Mouse (Mus musculus) forebrain, embryonic 14.5 days (tissue): ENCODE data around the gene Trim8. TPM values are rescaled to one million over a fixed set of nuclear protein-coding genes. Genes with fewer than 3 reads are reported as not detected.
A peak's percentile ranks its signal among the peaks of the same experiment; 100 is the strongest.

Source experiments
- ATAC-seq: fragments of 200-750 bp; cut with Nextera tagmentation; 2 replicates; pipeline ENCODE4 v1.8.0; 2017; ENCODE audit warnings: mild to moderate bottlenecking, moderate library complexity
- DNase-seq: peaks from one replicate; pipeline ENCODE4 v3.0.0-alpha.2; 2015; ENCODE audit warnings: low spot score
- H3K27ac ChIP-seq: fragments of 300-500 bp; sonication (generic); 2 replicates; pipeline ENCODE4 v1.5.1; 2014; ENCODE audit warnings: low read depth, mild to moderate bottlenecking, control low read depth, low read length, moderate library complexity
- H3K27me3 ChIP-seq: fragments of 300-500 bp; sonication (generic); replicated peaks from 2 replicates; pipeline ENCODE4 v1.6.1; 2014; ENCODE audit warnings: low read length, control low read depth, mixed read lengths; ENCODE audit not compliant: control insufficient read depth, insufficient read depth
- H3K36me3 ChIP-seq: fragments of 300-500 bp; sonication (generic); 2 replicates; pipeline ENCODE4 v1.6.1; 2014; ENCODE audit warnings: low read length, control low read depth; ENCODE audit not compliant: control insufficient read depth, insufficient read depth
- H3K4me1 ChIP-seq: fragments of 300-500 bp; sonication (generic); 2 replicates; pipeline ENCODE4 v1.6.1; 2014; ENCODE audit warnings: antibody characterized with exemption, low read length, control low read depth; ENCODE audit not compliant: control insufficient read depth, insufficient read depth
- H3K4me2 ChIP-seq: fragments of 300-500 bp; sonication (generic); 2 replicates; pipeline ENCODE4 v1.6.1; 2014; ENCODE audit warnings: mild to moderate bottlenecking, control low read depth, low read length
- H3K4me3 ChIP-seq: fragments of 300-500 bp; sonication (generic); 2 replicates; pipeline ENCODE4 v1.5.1; 2014; ENCODE audit warnings: low read depth, low read length, control low read depth
- H3K9ac ChIP-seq: fragments of 300-500 bp; sonication (generic); 2 replicates; pipeline ENCODE4 v1.6.1; 2014; ENCODE audit warnings: mild to moderate bottlenecking, low read length, control low read depth, moderate library complexity
- H3K9me3 ChIP-seq: fragments of 300-500 bp; sonication (generic); replicated peaks from 2 replicates; pipeline ENCODE4 v1.6.1; 2016; ENCODE audit warnings: low read length, control low read depth, mixed read lengths; ENCODE audit not compliant: control insufficient read depth
- WGBS: fragments of 180-500 bp; shearing (Covaris S2); extraction: QIAGEN DNeasy Blood & Tissue Kit; methylation state at CpG from one replicate; pipeline ENCODE4 v1.1.7; 2014; 5-methylcytosine and 5-hydroxymethylcytosine counted together
- polyA plus RNA-seq: library from polyadenylated mRNA; unstranded; fragments of >200 nt; fragmentation: Nextera tagmentation; extraction: Ambion mirVana; gene quantifications from 2 replicates; pipeline ENCODE4 v1.2.1, GENCODE M21; 2014

Gene Trim8
- polyA plus RNA-seq, 1 experiment from 2014 or later, result 23.0 TPM

DNA sequence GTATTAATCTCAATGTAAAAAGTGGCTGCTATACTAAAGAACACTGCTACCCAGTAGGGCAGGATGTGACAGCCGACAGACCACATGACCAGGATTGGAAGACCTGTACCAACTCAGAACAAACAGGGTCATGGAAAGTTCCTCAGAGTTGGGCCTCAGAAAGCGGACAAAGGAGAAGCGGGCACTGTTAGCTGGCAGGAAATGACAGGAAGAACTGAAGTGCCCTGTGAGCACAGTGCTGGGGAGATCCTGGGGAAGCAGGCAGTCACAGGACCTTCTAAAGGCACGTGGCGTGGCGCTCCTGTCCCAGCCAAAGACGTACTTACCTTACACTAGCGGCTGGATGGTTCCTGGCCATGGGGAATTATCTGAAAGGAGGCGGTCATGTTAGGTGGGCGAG lies 9.8 kb downstream of the Trim8 start:
- H3K4me3 ChIP-seq, result no peak overlapping the region
- H3K27me3 ChIP-seq, result no peaks in the 10 kb centered on the region
- no peak for ATAC-seq
- H3K9me3 ChIP-seq, result no peaks in the 10 kb centered on the region
- no peak for DNase-seq
- no peak overlapping the region for H3K27ac ChIP-seq
- H3K36me3 ChIP-seq, result peaks cover 92% of the 10 kb centered on the region
- H3K4me2 ChIP-seq, result no peak overlapping the region
- WGBS, result 88% methylated on average over 10 of the region's 10 CpGs
- no peak overlapping the region for H3K9ac ChIP-seq
- peaks cover 31% of the 10 kb centered on the region for H3K4me1 ChIP-seq

DNA sequence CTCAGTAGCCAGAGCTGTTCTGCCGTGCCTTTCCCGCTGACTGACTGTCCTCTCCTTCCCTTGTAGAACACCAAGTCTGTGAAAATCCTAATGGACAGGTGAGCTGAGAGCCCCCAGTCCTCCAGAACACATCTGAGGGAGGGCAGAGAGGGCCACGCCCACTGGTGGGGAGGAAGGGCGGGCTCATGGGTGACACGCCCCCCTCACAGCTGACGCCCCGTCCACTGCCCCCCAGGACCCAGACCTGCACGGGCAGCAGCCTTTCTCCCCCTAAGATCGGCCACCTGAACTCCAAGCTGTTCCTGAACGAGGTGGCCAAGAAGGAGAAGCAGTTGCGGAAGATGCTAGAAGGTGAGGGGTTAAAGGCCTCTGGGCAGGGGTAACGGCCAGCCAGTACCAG lies 12.9 kb downstream of the Trim8 start:
- H3K9me3 ChIP-seq, result no peaks in the 10 kb centered on the region
- H3K4me3 ChIP-seq, result no peak overlapping the region
- H3K4me2 ChIP-seq, result no peak overlapping the region
- WGBS, result 83% methylated on average over 12 of the region's 12 CpGs
- H3K4me1 ChIP-seq, result peaks cover 14% of the 10 kb centered on the region
- H3K9ac ChIP-seq, result no peak overlapping the region
- H3K36me3 ChIP-seq, result peaks cover 71% of the 10 kb centered on the region
- DNase-seq, result no peak
- H3K27me3 ChIP-seq, result no peaks in the 10 kb centered on the region
- no peak overlapping the region for H3K27ac ChIP-seq
- ATAC-seq, result no peak

DNA sequence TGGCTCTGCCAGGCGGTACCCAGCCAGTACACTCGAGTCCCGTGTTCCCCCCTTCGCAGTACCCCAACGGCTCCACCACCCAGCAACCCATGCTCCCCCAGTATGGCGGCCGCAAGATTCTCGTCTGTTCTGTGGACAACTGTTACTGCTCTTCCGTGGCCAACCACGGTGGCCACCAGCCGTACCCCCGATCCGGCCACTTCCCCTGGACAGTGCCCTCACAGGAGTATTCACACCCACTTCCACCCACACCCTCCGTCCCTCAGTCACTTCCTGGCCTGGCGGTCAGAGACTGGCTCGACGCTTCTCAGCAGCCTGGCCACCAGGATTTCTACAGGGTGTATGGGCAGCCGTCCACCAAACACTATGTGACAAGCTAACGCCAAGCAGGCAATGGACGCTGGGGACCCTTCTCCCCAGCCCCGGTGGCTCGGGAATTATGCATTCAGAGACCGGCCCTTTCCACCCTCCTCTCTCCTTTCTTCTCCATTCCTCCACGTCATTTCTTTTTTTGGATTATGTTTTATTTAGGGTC lies 13.9 kb downstream of the Trim8 start:
- Histone ChIP-seq H3K27me3 (no peaks in the 10 kb centered on the region), H3K27ac (no peak overlapping the region), H3K9me3 (no peaks in the 10 kb centered on the region), H3K4me1 (peaks cover 14% of the 10 kb centered on the region), H3K4me3 (no peak overlapping the region), H3K9ac (no peak overlapping the region), H3K36me3 (peaks cover 62% of the 10 kb centered on the region), H3K4me2 (no peak overlapping the region)
- DNase-seq, result no peak
- no peak for ATAC-seq
- 94% methylated on average over 24 of the region's 24 CpGs for WGBS

DNA sequence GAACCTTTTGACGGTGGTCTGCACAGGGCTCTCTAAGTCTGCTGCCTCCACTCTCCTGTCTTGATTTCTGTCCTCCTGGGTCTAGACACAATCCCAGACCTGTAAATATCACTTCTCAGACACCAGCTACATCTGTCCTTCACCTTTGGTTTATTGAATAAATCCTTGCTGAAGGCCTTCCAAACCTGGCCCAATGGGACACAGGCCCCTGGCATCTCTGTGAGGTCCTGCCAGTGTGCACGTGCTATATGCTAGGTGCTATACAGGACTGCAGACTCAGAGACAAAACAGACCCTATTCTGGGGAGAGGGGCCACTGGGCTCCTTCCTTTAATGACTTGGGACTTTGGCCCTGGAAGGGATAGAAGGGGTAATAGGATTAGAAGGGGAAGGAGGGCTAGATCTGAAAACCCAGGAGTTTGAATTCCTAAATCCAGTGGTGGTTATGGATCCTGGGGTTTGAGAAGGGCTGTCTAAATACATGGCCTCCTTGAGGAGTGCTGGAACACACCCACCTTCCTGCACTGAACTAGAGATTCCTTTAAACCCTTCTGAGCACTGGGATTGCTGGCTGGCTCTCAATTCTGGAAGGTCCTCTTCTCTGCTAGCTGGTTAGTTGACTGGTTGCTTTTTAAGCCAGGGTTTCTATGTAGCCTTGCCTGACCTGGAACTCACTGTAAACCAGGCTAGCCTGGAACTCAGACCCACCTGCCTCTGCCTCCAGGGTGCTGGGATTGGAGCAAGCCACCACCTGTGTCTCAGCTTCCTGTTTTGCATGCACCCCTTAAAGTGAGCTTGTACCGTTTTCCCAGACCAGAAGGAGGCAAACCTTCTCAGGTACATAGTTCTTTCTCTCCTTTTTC lies 15.4 kb downstream of the Trim8 start:
- no peak overlapping the region for H3K9ac ChIP-seq
- no peak for ATAC-seq
- no peaks in the 10 kb centered on the region for H3K9me3 ChIP-seq
- no peak overlapping the region for H3K4me2 ChIP-seq
- no peak for DNase-seq
- H3K4me3 ChIP-seq, result no peak overlapping the region
- H3K36me3 ChIP-seq, result peaks cover 49% of the 10 kb centered on the region
- H3K27ac ChIP-seq, result 0 out of 2 replicates have a peak overlapping the region, but pooled peaks have one; percentile 1
- no peaks in the 10 kb centered on the region for H3K27me3 ChIP-seq
- WGBS, result 53% methylated on average over 3 of the region's 3 CpGs
- H3K4me1 ChIP-seq, result peaks cover 14% of the 10 kb centered on the region

DNA sequence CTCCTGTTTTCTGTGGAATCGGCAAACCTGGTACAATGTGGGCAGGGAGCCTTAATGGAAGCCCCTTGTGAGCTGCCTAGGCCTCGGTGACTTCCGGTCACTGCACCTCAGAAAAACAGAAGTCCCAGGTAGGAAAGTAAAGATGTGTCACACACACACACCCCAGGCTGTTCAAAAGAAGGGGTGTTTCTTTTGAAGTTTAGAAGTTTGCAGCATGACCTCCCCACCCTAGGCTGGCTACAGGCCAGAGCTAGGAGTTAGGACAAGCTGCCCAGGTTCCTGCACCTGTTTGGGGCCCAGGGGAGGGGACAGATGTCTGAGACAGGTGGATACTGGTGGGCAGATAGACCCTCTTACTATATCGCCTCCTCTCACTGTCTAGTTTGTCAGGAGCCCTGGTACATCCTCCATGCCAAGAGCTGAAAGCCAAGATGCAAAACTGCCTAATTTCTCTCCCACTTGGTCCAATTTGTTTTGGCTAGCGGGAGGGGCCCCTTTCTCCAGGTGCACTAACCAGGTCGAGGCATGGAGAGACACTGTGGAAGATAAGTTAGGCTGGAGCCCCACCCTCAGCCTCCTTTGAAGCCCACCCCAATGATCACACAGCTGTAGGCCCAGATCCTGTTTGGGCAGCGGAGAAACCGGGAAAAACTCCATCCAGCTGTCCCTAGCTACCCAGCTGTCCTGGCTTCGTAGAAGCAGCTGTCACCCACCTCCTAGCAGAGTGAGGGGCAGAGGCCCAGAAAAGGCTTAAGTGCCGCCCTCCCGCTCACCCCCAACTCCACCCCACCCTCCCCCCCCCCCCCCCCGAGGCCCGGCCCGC lies 16.2 kb downstream of the Trim8 start:
- H3K4me1 ChIP-seq, result peaks cover 19% of the 10 kb centered on the region
- H3K36me3 ChIP-seq, result peaks cover 41% of the 10 kb centered on the region
- no peak for DNase-seq
- 37% methylated on average over 10 of the region's 14 CpGs for WGBS
- no peaks in the 10 kb centered on the region for H3K9me3 ChIP-seq
- H3K4me3 ChIP-seq, result no peak overlapping the region
- peak; percentile 53 for ATAC-seq
- H3K4me2 ChIP-seq, result no peak overlapping the region
- 0 out of 2 replicates have a peak overlapping the region, but pooled peaks have one; percentile 1 for H3K27ac ChIP-seq
- no peaks in the 10 kb centered on the region for H3K27me3 ChIP-seq
- no peak overlapping the region for H3K9ac ChIP-seq

DNA sequence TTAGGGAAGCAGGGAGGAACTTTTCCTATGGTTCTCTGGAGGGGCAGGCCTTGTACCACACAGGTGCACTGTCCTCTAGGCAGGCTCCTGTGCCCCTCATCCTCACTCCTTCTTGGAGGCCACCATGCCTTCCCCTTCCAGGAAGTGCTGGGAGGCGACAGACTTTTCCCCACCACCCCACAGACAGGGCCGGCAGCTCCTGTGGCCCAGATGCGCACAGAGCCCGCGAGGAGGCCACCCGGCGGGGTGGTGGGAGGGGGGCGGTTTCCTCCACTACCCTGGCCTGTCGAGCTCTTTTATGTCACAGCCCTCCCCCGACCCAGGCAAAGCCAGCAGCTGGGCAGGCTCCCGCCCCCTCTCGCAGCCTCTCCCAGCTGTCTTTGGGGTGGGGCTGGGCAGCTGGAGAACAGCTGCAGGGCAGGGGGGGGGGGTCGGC lies 16.9 kb downstream of the Trim8 start:
- peaks cover 34% of the 10 kb centered on the region for H3K36me3 ChIP-seq
- H3K4me1 ChIP-seq, result peaks cover 23% of the 10 kb centered on the region
- no peaks in the 10 kb centered on the region for H3K9me3 ChIP-seq
- H3K4me3 ChIP-seq, result no peak overlapping the region
- H3K27ac ChIP-seq, result no peak overlapping the region; the same call in 1 of the 2 replicates
- 0% methylated on average over 9 of the region's 13 CpGs for WGBS
- H3K4me2 ChIP-seq, result peak overlapping the region; percentile 34; the same call in 1 of the 2 replicates
- H3K27me3 ChIP-seq, result no peaks in the 10 kb centered on the region
- DNase-seq (no peak), ATAC-seq (peak; percentile 66)
- peak overlapping the region; percentile 40 for H3K9ac ChIP-seq

DNA sequence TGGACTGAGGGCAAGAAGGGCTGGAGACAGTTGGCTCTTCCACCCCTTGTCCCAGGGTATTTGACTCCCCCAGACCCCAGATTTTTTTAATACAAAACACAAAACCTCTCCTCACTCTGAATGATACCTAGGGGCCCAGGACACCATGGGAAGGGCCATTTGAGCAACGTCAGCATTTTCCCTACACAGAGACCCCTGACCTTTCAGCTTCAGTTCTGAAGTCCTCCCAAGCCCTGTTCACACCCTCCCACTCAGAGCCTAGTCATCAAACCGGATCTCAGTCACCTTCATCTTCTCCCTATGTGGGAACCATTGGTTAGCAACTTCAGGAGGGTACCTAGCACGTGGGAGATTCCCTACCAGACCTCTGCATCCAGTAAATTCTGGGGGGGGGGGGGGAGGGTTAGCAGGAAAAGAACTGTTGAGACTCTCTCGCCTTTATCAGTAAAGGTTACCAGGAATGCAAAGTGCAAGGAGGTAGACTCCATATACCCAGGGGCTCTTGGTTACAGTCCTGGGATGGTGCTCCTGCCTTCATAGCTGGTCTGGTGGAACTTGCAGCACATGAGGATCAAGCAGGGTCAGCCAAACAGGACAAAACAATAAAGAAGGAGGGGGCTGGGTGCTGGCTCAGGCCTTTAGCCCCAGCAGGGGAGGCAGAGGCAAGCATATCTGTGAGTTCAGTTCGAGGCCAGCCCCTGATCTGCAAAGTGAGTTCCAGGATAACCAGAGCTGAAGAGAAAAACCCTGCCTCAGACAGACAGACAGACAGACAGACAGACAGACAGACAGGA lies 17.5 kb downstream of the Trim8 start:
- ATAC-seq (no peak), DNase-seq (no peak)
- Histone ChIP-seq H3K4me1 (peaks cover 27% of the 10 kb centered on the region), H3K9me3 (no peaks in the 10 kb centered on the region), H3K27me3 (no peaks in the 10 kb centered on the region), H3K4me2 (peak overlapping the region; percentile 34; the same call in 1 of the 2 replicates), H3K36me3 (peaks cover 28% of the 10 kb centered on the region), H3K4me3 (no peak overlapping the region), H3K27ac (no peak overlapping the region; the same call in 1 of the 2 replicates), H3K9ac (peak overlapping the region; percentile 40; the same call in 1 of the 2 replicates)
- WGBS, result 14% methylated on average over 5 of the region's 5 CpGs

DNA sequence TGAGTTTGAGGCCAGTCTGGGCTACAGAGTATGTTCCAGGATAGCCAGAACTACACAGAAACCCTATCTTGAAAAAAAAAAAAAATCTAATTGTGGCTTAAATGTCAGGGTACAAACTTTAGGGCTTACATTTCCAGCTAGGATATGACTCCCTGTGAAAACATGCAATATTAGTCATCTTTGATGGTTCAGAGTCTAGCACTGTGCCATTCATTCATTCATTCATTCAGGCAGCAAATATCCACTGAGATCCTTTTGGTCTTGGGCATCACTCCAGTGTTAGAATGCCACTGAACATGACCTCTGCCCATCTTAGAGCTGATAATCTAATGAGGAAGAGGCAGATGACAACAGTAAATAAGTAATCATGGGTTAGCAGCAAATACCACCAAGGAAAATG lies 20.2 kb downstream of the Trim8 start:
- H3K27ac ChIP-seq, result no peak overlapping the region
- H3K9me3 ChIP-seq, result no peaks in the 10 kb centered on the region
- no peak overlapping the region for H3K4me3 ChIP-seq
- H3K9ac ChIP-seq, result no peak overlapping the region
- H3K27me3 ChIP-seq, result no peaks in the 10 kb centered on the region
- H3K36me3 ChIP-seq, result peaks cover 4% of the 10 kb centered on the region; the same call in 1 of the 2 replicates
- peaks cover 54% of the 10 kb centered on the region for H3K4me1 ChIP-seq
- H3K4me2 ChIP-seq, result no peak overlapping the region
- DNase-seq, result no peak
- no peak for ATAC-seq
